Mouse (Mus musculus) left cerebral cortex, postnatal 14 days (tissue): Measurements from ENCODE around the gene Cx3cr1. TPM values are rescaled to one million over a fixed set of nuclear protein-coding genes. Genes with fewer than 3 reads are reported as not detected.
A peak's percentile ranks its signal among the peaks of the same experiment; 100 is the strongest.

Experiments used
- DNase-seq, 2 experiments: peaks; one replicate each; pipeline ENCODE4 v3.0.0; 2021 to 2022; ENCODE audit warnings: low spot score in 2 of 2, mixed read lengths in 1 of 2
- intact Hi-C: fragments of 180-260 bp; cut with DNase I; formaldehyde crosslinking; loops from one replicate; pipeline ENCODE4 v1.15.1; 2025
- total RNA-seq, 2 experiments: library from RNA; stranded (reverse); gene quantifications; 2 replicates each; pipeline ENCODE4 v1.2.3; 2021

Cx3cr1 gene
- total RNA-seq, 2 experiments from 2014 or later, result 34.9 to 36.7 TPM

GRCm38 (mm10) chr9:119982241-119982811 is 87.4 kb downstream of the Cx3cr1 start:
- intact Hi-C loops, result loop anchor here (2.0 kb wide), 1 partner anchor 28 kb away; no protein-coding TSS in a partner anchor
- DNase-seq, result peak; percentile 53 to 70

- peak; percentile 58 to 83 for DNase-seq
- intact Hi-C loops, result loop anchor here (2.0 kb wide), 1 partner anchor 29 kb away; no protein-coding TSS in a partner anchor
Measured at GRCm38 (mm10) chr9:119981183-119982179, 88.2 kb downstream of the Cx3cr1 start.

- no peak for DNase-seq
- intact Hi-C loops, result no loop called here
Measured at GRCm38 (mm10) chr9:119980770-119981182, 88.9 kb downstream of the Cx3cr1 start.

GRCm38 (mm10) chr9:119979749-119980148 is 89.9 kb downstream of the Cx3cr1 start:
- intact Hi-C loops, result no loop called here
- no peak for DNase-seq

GRCm38 (mm10) chr9:119978811-119979441 is 90.8 kb downstream of the Cx3cr1 start:
- intact Hi-C loops, result no loop called here
- DNase-seq, result peak; percentile 63 to 64

- DNase-seq, result no peak
- intact Hi-C loops, result no loop called here
Measured at GRCm38 (mm10) chr9:119978151-119978810, 91.4 kb downstream of the Cx3cr1 start.

GRCm38 (mm10) chr9:119977557-119978060 is 92.1 kb downstream of the Cx3cr1 start:
- intact Hi-C loops, result no loop called here
- no peak for DNase-seq

GRCm38 (mm10) chr9:119976704-119977556 is 92.7 kb downstream of the Cx3cr1 start:
- no peak for DNase-seq

GRCm38 (mm10) chr9:119975286-119975685 is 94.4 kb downstream of the Cx3cr1 start:
- intact Hi-C loops, result no loop called here
- no peak for DNase-seq

More at GRCm38 (mm10) chr9:119976704-119977556, 92.7 kb downstream of the Cx3cr1 start:
- intact Hi-C loops, result no loop called here

GRCm38 (mm10) chr9:119974609-119975008 is 95.1 kb downstream of the Cx3cr1 start:
- DNase-seq, result no peak
- intact Hi-C loops, result no loop called here

- intact Hi-C loops, result no loop called here
- DNase-seq, result no peak
Measured at GRCm38 (mm10) chr9:119973869-119974520, 95.7 kb downstream of the Cx3cr1 start.

GRCm38 (mm10) chr9:119973281-119973680 is 96.4 kb downstream of the Cx3cr1 start:
- no peak for DNase-seq
- intact Hi-C loops, result no loop called here

- no peak for DNase-seq
- intact Hi-C loops, result no loop called here
Measured at GRCm38 (mm10) chr9:119972582-119972981, 97.1 kb downstream of the Cx3cr1 start.

- DNase-seq, result no peak
- intact Hi-C loops, result no loop called here
Measured at GRCm38 (mm10) chr9:119972166-119972565, 97.5 kb downstream of the Cx3cr1 start.

GRCm38 (mm10) chr9:119970763-119971656 is 98.7 kb downstream of the Cx3cr1 start:
- intact Hi-C loops, result no loop called here
- DNase-seq, result peak; percentile 58 to 77

- DNase-seq, result no peak
- intact Hi-C loops, result no loop called here
Measured at GRCm38 (mm10) chr9:119970221-119970620, 99.5 kb downstream of the Cx3cr1 start.

- intact Hi-C loops, result no loop called here
Measured at GRCm38 (mm10) chr9:119969811-119970210, 99.9 kb downstream of the Cx3cr1 start.

More at GRCm38 (mm10) chr9:119969811-119970210, 99.9 kb downstream of the Cx3cr1 start:
- DNase-seq, result no peak
